Mouse (Mus musculus): ENCODE results near the gene Gm21969. TPM values are rescaled to one million over a fixed set of nuclear protein-coding genes. Genes with fewer than 3 reads are reported as not detected.

Gm21969 gene
- total RNA-seq (2021): under 1 TPM in 1 of 2 experiments, not detected in 1; 0.09 TPM
- polyA plus RNA-seq (2012; rRNA removed): 0.03 and 0.10 TPM in 2 replicates
- long read RNA-seq, partial matches to known transcripts: 0 of 1 reads
- long read RNA-seq, other reads (novel, unspliced or antisense): 1 of 1 reads

GRCm38 (mm10) chr4:139602357-139603244, at the start of gene Gm21969:
Gene Gm21969, plus strand, starts transcription at chr4:139603186.
- DNase-seq: no peak

GRCm38 (mm10) chr4:139555235-139555634, 47.8 kb upstream of the Gm21969 start:
- no peak for DNase-seq

GRCm38 (mm10) chr4:139555951-139556350, 47.0 kb upstream of the Gm21969 start:
- no peak for DNase-seq

DNA sequence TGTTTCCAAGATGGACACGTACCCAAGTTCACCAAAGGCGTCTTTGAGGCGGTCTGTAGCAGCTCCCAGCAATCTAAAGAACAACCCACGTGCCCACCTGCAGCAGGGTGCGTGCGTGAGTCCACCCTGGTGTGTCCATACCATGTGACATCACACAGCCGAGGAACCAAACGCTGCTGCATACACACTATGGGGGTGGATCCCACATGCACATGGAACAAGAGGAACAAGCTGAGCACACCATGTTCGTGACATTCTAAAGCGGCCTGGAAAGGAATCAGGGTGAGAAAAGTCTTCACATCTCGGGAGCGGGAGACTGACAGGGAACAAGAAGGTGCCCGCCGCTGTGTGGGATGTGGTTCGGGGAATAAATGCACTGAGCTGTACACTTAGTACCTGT, 34.6 kb upstream of the Gm21969 start:
- DNase-seq: no peak

DNA sequence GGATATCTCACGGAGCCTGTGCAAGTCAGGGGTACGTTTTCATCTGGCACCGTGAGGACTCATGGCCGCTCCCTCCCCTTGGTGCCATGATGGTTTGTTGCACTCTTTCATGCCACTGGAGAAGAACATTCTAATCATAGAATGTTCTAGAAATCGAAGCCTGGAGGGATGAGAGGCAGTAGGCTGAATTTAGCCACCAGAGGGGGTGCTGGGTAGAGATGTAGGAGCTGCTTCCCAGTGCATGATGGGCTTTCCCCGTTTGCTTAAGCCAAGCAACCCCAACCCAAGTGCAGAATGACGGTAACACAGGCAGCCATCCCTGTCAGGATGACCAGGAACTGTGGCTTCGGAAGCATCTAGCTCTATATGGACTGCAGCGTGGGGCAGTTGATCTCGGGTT, 32.2 kb upstream of the Gm21969 start:
- DNase-seq: no peak

- no peak for DNase-seq
These were observed 30.0 kb upstream of the Gm21969 start for GRCm38 (mm10) chr4:139572928-139573512.

DNA sequence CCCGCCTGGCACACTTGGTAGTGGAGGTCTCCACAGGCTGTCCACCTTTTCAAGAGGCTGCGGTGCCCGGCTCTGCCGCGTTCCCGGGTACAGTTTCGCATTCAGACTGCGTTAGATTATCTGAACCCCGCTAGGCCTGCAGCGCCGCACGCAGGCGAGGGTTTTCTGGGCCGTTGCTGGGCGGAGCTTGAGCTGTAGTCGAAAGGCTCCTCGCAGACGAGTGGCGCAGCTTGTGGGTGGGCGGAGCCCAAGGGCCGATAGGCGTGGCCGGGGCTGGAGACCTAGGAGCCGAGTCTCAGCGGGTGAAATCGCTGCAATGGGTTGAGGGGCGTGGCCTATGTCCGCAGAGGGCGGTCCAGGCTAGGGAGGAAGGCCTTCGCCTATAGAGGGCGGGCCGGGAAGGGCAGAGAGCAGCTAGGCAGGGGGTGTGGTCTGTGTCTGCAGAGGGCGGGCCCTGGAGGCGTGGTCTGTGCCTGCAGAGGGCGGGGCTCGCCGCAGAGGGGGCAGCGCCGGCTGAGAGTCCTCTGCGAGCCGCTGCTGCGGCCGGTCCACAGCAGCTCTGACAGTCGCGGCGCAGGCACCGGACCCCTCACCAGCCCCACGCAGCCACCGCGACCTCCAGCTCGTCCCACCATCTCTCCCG, 28.7 kb upstream of the Gm21969 start:
- peak; percentile 100 for DNase-seq

- no peak for DNase-seq
These were observed 27.9 kb upstream of the Gm21969 start for GRCm38 (mm10) chr4:139574799-139575672.

DNA sequence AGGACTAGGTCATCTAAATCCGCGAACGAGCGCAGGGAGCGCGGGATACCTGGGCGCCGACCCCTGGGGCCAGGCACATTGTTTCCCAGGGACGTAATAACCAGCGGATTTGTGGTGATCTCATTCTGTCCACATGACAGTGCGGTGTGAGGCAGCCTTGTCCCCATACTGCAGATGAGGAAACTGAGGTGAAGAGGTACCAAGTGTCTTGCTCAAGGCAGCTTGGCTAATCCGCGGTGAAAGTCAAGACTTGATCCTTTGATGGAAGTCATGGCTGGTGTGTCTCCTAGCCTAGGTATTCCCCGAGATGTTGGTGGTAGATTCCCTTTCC, 27.3 kb upstream of the Gm21969 start:
- no peak for DNase-seq

GRCm38 (mm10) chr4:139576251-139576880, 26.6 kb upstream of the Gm21969 start:
- DNase-seq: no peak

DNA sequence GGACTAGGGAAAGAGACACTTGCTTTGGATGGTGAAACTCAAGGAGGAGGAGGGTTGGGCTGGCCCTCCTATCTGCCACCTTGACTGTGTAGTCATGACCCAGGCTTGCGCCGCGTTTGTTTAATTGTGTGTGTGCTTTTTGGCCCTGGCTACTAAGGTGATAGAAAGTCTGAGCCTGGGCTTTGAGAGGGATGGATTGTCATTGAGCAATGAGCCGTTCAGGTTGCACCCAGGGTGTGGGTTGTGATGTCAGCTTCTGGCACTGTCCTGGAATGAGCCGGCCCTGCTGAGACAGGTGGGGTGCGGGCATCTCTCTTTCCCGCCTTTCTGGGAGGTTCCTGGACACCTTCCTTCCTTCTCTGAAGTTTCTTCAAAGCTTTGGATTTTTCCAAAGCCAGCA, 26.0 kb upstream of the Gm21969 start:
- DNase-seq: no peak

- DNase-seq: no peak
These were observed 24.6 kb upstream of the Gm21969 start for GRCm38 (mm10) chr4:139578389-139578788.

- no peak for DNase-seq
These were observed 24.0 kb upstream of the Gm21969 start for GRCm38 (mm10) chr4:139579003-139579402.

GRCm38 (mm10) chr4:139579466-139579865, 23.5 kb upstream of the Gm21969 start:
- no peak for DNase-seq

DNA sequence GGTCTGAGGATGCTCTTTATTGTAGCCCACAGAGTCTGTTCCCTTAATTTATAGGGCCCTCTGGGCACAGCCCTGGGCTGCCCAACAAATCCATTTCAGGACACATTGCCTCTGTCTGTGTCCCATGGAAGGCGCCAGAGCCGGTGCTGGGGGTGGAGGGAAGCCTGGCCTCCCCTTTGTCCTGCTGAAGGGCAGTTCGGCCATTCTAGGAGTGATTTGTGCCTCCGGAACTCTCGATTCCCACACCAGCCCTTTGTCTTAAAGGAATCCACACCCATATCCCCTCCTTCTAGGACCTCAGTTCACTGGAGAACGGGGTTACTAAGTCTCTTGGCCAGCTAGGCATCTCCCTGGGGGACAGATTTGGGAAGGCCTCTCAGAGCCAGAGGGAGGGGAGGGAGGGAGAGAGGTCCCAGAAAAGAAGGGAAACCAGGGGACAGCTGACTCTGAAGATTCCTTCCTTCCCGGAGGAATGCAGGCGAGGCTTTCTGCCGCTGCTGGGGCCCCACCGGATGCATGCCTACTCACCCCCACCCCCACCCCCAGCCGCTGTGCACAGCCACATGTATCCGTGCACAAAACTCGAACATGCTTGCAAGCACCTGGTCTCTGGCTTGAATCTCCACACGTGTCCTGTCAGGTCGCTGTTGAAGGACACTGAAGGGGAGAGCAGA, 22.2 kb upstream of the Gm21969 start:
- no peak for DNase-seq

DNA sequence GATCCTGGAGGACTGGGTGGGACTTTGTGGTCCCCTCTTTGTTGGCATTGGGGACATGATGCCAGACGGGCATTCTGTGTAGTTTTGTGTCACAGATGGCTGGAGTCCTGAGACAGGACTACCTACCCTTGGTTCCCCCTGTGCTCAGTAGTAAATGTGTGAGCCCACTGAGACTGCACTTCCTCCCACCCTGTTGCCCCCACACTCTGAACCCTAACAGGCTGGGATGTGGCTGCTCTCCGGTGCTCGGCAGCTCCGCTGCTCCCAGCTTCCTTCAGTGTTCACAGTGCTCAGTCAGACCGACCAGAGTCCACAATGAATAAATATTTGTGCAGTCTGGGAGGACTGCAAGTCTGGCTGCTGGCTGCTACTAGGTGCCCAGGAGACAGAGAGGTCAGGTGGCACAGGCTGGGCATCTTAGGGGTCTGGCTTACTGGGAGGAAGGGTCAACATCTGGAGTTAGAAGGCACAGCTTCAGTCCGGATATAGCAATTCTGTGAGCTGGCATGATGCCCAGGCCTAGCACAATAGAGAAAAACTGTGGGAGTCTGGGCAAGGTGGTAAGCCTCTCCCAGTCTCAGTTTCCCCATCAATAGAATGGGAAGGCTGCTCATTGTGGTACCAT, 21.4 kb upstream of the Gm21969 start:
- DNase-seq: no peak

DNA sequence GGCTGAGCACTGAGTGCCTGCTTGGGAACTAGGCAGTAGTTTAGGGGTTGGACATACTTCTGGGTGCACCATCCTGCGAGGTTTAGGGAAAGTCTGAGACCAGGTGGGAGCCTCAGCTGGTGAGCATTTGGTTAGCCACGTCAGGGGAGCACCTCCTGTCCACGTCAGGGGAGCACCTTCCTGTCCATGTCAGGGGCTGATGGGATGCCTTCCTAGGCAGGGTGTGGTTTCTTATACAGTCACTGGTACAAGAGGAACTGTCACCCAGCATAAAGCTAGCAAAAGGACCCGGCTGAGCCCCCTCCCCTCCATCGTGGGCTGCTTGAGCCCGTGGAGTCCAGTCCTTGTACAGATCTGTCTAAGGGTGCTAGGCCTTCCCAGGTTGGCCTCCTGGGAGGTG, 20.6 kb upstream of the Gm21969 start:
- peak; percentile 3 for DNase-seq

DNA sequence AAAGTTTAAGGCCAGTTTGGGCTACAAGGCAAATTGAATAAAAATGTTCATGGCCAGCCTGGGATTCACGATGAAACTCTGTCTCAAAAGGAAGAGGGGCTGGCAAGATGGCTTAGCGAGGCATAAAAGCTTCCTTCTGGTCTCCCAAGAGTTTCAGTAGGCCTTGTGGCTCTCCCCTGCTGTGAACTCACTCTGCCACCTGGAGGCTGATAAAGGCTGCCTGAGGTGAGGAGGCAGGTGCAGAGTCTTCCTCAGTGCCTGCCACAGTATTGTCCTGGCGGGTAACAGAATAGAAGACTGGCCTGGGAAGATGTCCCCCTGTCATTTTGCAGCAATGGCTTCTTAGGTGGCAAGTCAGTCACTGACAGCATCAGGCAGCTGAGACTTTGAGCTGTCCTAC, 20.1 kb upstream of the Gm21969 start:
- no peak for DNase-seq

DNA sequence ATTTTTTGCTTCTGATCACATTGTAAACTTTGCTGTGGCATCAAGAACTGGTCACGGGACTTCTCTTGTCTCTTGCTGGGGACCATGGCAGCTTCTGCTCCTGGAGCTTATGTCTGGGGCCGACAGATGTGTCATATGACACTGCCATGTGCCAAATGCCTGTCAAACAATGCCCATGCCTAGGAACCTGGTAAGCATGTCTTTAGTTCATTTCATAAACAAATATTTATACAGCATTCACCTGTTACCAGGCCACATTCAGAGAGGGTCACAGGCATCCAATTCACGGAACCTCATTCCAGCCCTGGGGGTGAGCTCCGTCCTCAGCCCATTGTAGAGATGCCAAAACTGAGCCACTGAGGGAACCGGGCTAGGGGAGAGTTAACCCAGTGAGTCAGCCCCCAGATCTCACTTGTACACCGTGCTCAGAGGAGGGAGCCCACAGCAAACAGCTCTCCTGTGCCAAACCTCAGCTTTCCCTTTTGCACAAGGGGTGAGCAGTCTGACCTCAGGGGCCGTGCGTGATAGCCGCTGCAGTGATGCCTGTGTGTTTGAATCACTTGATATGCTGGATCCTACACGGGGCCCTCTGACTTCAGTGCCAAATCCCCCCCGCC, 19.2 kb upstream of the Gm21969 start:
- no peak for DNase-seq

- peak; percentile 48 for DNase-seq
These were observed 18.3 kb upstream of the Gm21969 start for GRCm38 (mm10) chr4:139584704-139585103.
